Mouse (Mus musculus): ENCODE data around the gene Zfp174.
"Not testable (repeated sequence)": the region's sequence is repeated elsewhere in the genome, so short reads cannot be mapped to it uniquely, and the experiment has no call there.

Gene Zfp174

GRCm38 (mm10) chr16:3846711-3847518, at the start of gene Zfp174:
TSS of gene Zfp174 (plus strand) at chr16:3847268.
- peak; percentile 95 to 98 for DNase-seq

DNA sequence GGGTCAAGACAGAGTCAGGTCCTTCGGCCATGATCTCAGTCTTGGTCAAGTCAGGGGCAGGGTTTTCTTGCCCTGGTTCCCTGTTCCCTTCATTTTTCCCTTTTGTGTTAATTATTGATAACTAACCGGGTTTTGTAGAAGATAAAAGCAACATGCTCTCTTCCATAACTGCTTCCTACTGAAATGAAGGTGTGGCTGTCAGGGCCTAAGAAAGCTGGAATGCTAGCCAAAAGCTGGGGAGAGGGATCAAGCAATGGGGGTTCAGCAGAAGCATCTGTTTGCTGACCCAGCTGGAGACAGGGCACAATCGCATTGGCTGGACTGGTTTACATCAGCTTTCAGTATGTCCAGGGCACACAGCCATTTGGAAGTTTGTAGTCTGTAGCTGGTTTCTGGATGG, 38.9 kb upstream of the Zfp174 start:
- no peak for DNase-seq

- DNase-seq: not testable (repeated sequence)
Observed at GRCm38 (mm10) chr16:3814667-3815066, 32.4 kb upstream of the Zfp174 start.

DNA sequence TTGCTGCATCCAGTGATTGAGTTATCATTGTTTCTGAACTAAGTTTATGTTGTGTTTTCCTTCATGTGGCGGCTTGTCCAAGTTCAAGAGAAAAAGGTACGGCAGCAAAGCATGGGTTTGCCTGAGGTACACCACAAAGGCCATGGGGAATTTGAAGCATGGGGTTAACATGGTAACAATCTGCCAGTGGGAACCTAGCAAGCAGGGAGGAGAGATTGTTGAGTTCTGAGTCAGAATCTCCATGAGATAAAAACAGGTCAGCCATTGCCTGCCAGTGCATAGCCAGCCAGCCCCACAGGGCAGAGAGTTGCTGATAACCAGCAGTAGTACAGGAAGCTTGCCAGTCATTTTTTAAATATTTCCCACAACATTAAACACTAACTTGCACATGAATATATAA, 26.9 kb upstream of the Zfp174 start:
- DNase-seq: no peak

DNA sequence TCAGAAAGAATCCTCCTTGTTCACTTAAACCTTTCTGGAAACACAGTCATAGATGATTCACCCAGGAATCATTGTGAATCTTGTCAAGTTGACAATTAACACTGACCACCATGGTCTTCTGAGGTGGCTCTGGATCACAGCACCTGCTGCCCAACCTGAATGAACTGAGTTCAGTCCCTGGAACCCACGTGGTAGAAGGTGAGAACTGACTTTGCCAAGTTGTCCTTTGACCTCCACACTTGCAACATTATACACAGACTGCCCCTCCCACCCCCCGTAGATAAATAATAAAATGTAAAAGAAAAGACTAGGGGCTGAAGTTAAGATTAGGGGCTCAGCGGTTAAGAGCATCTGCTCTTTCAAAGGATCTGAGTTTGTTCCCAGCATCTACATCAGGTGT, 19.0 kb upstream of the Zfp174 start:
- DNase-seq: no peak

DNA sequence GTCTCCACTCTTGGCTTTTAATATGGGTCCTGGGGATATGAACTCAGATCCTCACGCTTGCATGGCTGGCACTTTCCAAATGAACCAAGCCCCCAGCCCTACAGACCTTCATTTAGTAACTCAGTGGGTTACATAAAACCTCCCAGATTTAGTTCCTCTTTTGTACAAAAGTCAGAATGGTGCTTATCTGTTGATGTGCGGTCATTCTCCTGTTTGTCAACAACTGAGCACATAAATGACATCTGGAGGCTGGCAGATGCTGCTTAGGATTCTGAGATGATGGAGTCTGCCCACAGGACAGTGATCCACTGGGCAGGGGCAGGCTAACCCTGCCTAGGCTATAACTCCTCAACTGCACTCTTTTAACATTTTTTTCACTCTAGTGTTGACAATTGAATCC, 17.3 kb upstream of the Zfp174 start:
- DNase-seq: no peak

- DNase-seq: no peak
Observed at GRCm38 (mm10) chr16:3830588-3831109, 16.4 kb upstream of the Zfp174 start, which contains the start of gene Olfr15. TSS of gene Olfr15 (plus strand) at chr16:3830878.

DNA sequence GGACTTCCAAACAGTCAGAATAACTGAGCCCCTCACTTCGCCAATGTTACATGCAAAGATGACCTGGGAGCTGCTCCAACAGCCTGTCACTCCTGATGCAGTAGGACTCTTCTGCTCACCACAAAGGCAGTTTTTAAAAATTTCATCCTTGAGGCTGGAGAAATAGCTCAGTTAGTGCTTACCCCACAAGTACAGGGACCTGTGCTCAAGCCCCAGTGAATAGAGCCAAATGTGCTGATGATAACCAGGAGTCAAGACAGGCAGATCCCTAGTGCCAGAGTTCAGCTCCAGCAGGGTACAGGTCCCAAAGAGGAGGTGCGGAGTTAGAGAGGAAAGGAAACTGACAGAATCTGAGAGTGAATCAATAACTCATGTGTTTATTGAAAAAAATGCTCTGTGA, 11.6 kb upstream of the Zfp174 start:
- DNase-seq: no peak

DNA sequence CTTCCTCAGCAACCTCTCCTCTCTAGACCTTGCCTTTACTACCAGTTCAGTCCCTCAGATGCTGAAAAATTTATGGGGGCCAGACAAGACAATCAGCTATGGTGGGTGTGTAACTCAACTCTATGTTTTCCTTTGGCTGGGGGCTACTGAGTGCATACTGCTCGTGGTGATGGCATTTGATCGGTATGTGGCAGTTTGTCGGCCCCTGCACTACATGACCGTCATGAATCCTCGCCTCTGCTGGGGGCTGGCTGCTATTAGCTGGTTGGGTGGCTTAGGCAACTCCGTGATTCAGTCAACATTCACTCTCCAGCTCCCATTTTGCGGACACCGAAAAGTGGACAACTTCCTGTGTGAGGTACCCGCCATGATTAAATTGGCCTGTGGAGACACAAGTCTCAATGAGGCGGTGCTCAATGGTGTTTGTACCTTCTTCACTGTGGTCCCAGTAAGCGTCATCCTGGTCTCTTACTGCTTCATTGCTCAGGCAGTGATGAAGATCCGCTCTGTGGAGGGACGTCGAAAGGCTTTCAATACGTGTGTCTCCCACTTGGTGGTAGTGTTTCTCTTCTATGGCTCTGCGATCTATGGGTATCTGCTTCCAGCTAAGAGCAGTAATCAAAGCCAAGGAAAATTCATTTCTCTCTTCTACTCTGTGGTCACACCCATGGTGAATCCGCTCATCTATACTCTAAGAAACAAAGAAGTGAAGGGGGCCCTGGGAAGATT, 7.7 kb upstream of the Zfp174 start:
- DNase-seq: peak in 1 of 2 experiments; percentile 17

- DNase-seq: no peak
Observed at GRCm38 (mm10) chr16:3842989-3843388, 4.1 kb upstream of the Zfp174 start.

DNA sequence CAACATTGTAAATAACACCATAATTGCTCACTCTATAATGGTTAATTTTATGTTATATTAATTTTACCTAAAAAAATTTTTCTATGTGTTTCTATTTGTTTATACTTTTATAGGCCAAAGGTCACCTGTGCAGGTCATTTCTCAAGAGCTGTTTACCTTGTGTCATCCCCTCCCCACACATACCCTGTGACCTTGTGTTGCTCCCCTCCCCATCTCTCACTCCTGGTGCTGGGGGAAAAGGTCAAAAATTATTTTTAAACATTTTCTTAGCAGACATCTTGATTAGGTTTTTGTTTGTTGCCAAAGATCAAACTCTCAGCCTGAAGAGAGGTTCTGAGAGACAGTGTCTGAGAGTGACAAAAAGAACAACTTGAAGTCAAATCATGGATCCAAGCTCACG, 3.3 kb upstream of the Zfp174 start:
- DNase-seq: no peak

DNA sequence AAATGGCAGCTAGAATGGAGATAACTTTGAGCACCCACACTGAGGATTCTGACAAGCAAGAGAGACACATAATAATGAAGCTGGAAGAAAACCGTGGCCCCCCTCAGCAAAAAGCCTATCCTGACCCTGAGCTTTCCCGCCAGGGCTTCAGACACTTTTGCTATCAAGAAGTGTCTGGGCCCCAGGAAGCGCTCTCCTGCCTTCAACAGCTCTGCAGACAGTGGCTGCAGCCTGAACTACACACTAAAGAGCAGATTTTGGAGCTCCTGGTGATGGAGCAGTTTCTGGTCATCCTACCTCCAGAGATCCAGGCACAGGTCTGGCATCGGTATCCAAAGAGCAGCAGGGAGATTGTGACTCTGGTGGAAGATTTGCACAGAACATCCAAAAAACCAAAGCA, 803 bp downstream of the Zfp174 start:
- no peak for DNase-seq

DNA sequence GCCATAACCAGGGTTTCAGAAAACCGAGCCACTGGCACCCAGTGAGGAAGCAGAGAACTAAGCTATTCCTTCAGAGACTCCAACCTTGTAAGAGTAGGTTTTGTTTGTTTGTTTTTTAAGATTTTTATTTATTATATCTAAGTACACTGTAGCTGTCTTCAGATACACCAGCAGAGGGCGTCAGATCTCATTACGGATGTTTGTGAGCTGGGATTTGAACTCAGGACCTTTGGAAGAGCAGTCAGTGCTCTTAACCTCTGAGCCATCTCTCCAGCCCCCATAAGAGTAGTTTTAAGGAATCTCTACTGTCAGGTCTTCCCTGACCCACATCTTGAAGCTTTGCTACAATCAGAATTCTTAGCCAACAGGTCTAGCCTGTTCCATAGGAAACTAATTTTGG, 1.3 kb downstream of the Zfp174 start:
- DNase-seq: no peak

- not testable (repeated sequence) for DNase-seq
Observed at GRCm38 (mm10) chr16:3851301-3851700, 4.2 kb downstream of the Zfp174 start.

GRCm38 (mm10) chr16:3852586-3852985, 5.5 kb downstream of the Zfp174 start:
- no peak for DNase-seq

DNA sequence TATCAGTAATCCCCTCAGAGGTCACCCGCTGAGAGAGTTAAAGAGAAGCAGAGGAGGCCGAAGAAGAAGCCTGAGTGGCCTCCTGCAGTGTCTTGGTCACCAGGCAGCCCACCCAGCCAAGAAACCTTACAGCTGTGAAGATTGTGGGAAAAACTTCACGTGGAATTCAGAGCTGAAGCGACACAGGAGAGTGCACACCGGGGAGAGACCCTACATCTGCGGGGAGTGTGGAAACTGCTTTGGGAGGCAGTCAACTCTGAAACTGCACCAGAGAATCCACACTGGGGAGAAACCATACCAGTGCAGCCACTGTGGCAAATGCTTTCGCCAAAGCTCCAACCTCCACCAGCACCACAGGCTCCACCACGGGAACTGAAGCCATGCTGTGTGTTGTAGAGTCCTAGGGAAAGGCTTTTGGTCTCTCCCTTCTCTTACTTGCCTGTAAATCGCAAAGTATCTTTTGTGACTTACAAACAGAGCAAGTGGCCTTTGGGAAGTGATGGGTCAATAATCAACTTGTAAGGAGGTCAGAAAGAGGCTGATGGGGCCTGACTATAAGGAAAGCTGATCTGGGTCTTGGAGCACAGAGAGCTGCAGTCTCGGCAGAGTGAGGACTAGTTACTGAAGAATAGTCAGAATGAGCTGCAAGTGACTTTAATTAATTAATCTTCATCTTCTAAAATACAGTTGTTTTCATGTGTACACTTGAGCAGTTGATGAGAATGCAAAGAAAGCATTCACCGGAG, 7.5 kb downstream of the Zfp174 start:
- DNase-seq: no peak

DNA sequence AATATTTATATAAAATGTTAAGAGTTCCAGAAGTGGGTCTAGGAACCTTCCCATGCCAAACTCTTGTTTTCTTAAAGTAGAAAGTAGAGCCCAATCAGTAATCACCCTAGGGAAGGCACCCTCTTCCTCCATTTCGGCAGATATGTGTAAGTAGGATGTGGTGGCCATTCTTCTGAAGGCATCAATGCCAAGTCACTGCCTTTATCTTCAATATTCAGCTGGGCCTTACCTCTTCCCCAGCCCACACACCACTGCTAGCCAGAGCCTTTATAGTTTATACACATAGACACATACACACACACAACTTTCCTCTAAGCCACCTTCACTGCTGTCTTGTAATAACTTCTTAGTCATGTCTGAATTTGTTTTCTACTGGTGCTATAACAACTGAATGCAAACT, 8.7 kb downstream of the Zfp174 start:
- DNase-seq: no peak

DNA sequence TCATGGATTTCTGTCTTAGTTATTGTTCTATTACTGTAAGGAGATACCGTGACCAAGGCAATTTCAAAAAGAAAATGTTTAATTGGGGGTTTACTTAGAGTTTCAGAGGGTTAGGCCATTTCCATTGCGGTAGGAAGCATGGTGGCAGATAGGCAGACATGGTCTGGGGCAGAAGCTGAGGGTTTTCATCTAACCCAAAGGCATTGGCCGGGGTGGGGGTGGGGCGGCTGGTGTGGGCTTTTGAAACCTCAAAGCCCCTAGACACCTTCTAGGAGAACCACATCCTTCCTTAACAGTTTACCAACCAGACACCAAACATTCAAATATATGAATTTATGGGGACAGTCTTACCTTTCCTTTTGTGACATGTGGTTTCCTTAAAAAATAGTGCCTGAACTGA, 12.2 kb downstream of the Zfp174 start:
- DNase-seq: no peak

- no peak for DNase-seq
Observed at GRCm38 (mm10) chr16:3871815-3872214, 24.7 kb downstream of the Zfp174 start.

GRCm38 (mm10) chr16:3872216-3873047, 25.4 kb downstream of the Zfp174 start, which contains the start of gene Naa60:
TSS of gene Naa60 (plus strand) at chr16:3872375.
- peak; percentile 94 to 98 for DNase-seq

- no peak for DNase-seq
Observed at GRCm38 (mm10) chr16:3876346-3876745, 29.3 kb downstream of the Zfp174 start.

Data from kidney, postnatal 25 days (tissue).